Mouse (Mus musculus) CD4-positive, CD25-positive, alpha-beta regulatory T cell, adult 9 weeks (primary cell): ENCODE data around the gene Bex4. TPM values are rescaled to one million over a fixed set of nuclear protein-coding genes. Genes with fewer than 3 reads are reported as not detected.

Source experiments
- polyA plus RNA-seq: library from polyadenylated mRNA; unstranded; fragments of 100-300 nt; shearing (Covaris generic); gene quantifications from one replicate; pipeline ENCODE4 v1.2.1, GENCODE M21; 2017

Bex4 gene
- polyA plus RNA-seq, result not detected

DNA sequence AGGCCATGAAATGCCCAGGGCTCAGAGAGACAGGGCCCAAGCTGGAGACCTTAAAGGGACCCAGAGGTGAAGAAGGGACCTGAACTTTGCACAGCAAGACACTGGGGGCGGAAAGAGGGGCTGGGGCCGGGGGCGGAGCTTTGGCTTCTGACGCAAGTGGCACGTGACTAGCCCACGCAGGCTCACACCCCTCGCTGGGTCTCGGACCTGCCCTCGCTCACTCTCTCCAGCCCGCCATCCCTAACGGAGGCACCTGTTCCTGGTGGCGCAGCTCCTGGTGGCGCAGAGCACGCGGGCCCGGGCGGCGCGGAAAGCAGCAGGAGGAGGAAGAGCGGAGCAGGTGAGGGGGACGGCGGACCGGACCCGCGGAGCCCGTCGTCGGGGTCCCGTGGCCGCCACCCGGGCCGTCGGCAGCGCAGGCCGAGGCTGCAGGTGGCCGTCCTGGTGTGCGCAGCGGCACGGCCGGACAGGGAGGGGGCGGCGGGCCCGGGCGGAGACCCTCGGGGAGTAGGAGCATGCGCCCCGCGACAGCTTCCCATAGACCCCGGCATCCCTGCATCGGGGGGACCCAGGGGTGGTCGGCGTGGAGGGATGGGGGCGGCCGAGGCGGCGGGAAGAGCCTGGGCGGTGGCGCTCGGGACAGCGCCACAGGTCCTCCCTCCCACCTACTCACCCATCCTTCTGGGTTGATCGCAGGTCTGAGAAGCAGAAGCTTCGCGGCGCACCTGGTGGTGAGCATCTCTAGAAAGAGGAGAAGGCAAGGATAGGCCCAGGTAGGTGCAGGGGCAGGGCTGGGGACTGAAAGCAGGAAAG, at the start of gene Bex4:
Bex4 (plus strand) TSS at position 170 of the 813 bp plus-strand sequence.

DNA sequence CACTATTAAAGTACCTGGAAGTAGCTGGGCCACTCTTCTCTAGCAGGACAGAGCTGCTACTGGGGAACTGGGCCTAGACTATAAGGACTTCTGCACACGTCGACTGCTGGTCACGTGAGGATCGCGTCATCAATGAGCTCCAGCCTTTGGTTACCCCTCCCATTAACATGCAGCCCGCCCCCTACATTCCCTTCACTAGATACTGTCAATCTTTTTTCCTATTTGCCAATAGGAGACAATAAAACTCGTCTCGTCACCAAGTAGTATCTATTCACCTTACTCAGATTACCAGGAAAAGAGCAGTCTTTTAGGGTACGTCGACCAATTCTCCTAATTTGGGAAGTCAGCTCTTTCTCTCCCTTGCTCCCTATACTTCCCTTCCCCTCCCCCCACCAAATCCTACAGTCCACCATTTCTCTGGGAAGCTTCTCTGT, 33.3 kb downstream of the Bex4 start, which contains the start of gene Tceal8:
Tceal8 (minus strand) TSS at position 225 of the 434 bp plus-strand sequence.

Other genes with a start within 250 kb of the Bex4 start
- 6.6 TPM for gene Arxes2, start 145.2 kb upstream of the Bex4 start, polyA plus RNA-seq
- gene Arxes1, start 105.6 kb upstream of the Bex4 start, polyA plus RNA-seq, result not detected
- 1.3 TPM for gene Bex2, start 70.8 kb upstream of the Bex4 start, polyA plus RNA-seq
- gene Nxf3, start 53.7 kb upstream of the Bex4 start, polyA plus RNA-seq, result not detected
- gene Tceal8, start 33.3 kb downstream of the Bex4 start, polyA plus RNA-seq, result 1.1 TPM
- not detected for gene Tceal5, start 64.9 kb downstream of the Bex4 start, polyA plus RNA-seq
- gene Tceal7, start 75.8 kb downstream of the Bex4 start, polyA plus RNA-seq, result not detected
- gene Bex1, start 76.5 kb downstream of the Bex4 start, polyA plus RNA-seq, result not detected
- gene Tceal9, start 106.1 kb downstream of the Bex4 start, polyA plus RNA-seq, result 49.4 TPM
- gene Bex3, start 131.3 kb downstream of the Bex4 start, polyA plus RNA-seq, result 100 TPM